Mouse (Mus musculus): Measurements from ENCODE around the gene Rpl3.
A peak's percentile ranks its signal among the peaks of the same experiment; 100 is the strongest.

The Rpl3 gene

GRCm38 (mm10) chr15:80091121-80091955 lies at the start of gene Rpl3, which contains the start of gene Syngr1:
TSS of gene Rpl3 (minus strand) at chr15:80091868.
TSS of gene Syngr1 (plus strand) at chr15:80091334.
- no peaks in the 10 kb centered on the region for H3K36me3 ChIP-seq (ENCODE audit: control insufficient read depth, insufficient read depth, low read length, poor library complexity, severe bottlenecking)
- peak; percentile 81 for DNase-seq (ENCODE audit: low read depth, low spot score)
- no peaks in the 10 kb centered on the region; the same call in 1 of the 2 replicates for H3K27me3 ChIP-seq (ENCODE audit: control insufficient read depth, insufficient read depth, low read length, poor library complexity, severe bottlenecking)

GRCm38 (mm10) chr15:80140878-80141277 lies 49.2 kb upstream of the Rpl3 start:
- DNase-seq (ENCODE audit: low read depth, low spot score): no peak
- Histone ChIP-seq H3K27me3 (ENCODE audit: control insufficient read depth, insufficient read depth, low read length, poor library complexity, severe bottlenecking) (no peaks in the 10 kb centered on the region), H3K36me3 (ENCODE audit: control insufficient read depth, insufficient read depth, low read length, poor library complexity, severe bottlenecking) (no peaks in the 10 kb centered on the region)

GRCm38 (mm10) chr15:80140302-80140701 lies 48.6 kb upstream of the Rpl3 start:
- no peaks in the 10 kb centered on the region for H3K27me3 ChIP-seq (ENCODE audit: control insufficient read depth, insufficient read depth, low read length, poor library complexity, severe bottlenecking)
- no peak for DNase-seq (ENCODE audit: low read depth, low spot score)
- no peaks in the 10 kb centered on the region for H3K36me3 ChIP-seq (ENCODE audit: control insufficient read depth, insufficient read depth, low read length, poor library complexity, severe bottlenecking)

GRCm38 (mm10) chr15:80137945-80138791 lies 46.5 kb upstream of the Rpl3 start:
- DNase-seq (ENCODE audit: low read depth, low spot score): no peak

GRCm38 (mm10) chr15:80136645-80137044 lies 45.0 kb upstream of the Rpl3 start:
- Histone ChIP-seq H3K36me3 (ENCODE audit: control insufficient read depth, insufficient read depth, low read length, poor library complexity, severe bottlenecking) (no peaks in the 10 kb centered on the region), H3K27me3 (ENCODE audit: control insufficient read depth, insufficient read depth, low read length, poor library complexity, severe bottlenecking) (no peaks in the 10 kb centered on the region)
- DNase-seq (ENCODE audit: low read depth, low spot score): no peak

More at GRCm38 (mm10) chr15:80137945-80138791, 46.5 kb upstream of the Rpl3 start:
- no peaks in the 10 kb centered on the region for H3K27me3 ChIP-seq (ENCODE audit: control insufficient read depth, insufficient read depth, low read length, poor library complexity, severe bottlenecking)
- no peaks in the 10 kb centered on the region for H3K36me3 ChIP-seq (ENCODE audit: control insufficient read depth, insufficient read depth, low read length, poor library complexity, severe bottlenecking)

- Histone ChIP-seq H3K36me3 (ENCODE audit: control insufficient read depth, insufficient read depth, low read length, poor library complexity, severe bottlenecking) (no peaks in the 10 kb centered on the region), H3K27me3 (ENCODE audit: control insufficient read depth, insufficient read depth, low read length, poor library complexity, severe bottlenecking) (no peaks in the 10 kb centered on the region)
- no peak for DNase-seq (ENCODE audit: low read depth, low spot score)
These were observed 43.8 kb upstream of the Rpl3 start for GRCm38 (mm10) chr15:80135499-80135898.

- DNase-seq (ENCODE audit: low read depth, low spot score): no peak
- Histone ChIP-seq H3K36me3 (ENCODE audit: control insufficient read depth, insufficient read depth, low read length, poor library complexity, severe bottlenecking) (no peaks in the 10 kb centered on the region), H3K27me3 (ENCODE audit: control insufficient read depth, insufficient read depth, low read length, poor library complexity, severe bottlenecking) (no peaks in the 10 kb centered on the region)
These were observed 42.8 kb upstream of the Rpl3 start for GRCm38 (mm10) chr15:80134450-80134847.

GRCm38 (mm10) chr15:80133682-80134449 lies 42.2 kb upstream of the Rpl3 start:
- DNase-seq (ENCODE audit: low read depth, low spot score): peak; percentile 25
- Histone ChIP-seq H3K36me3 (ENCODE audit: control insufficient read depth, insufficient read depth, low read length, poor library complexity, severe bottlenecking) (no peaks in the 10 kb centered on the region), H3K27me3 (ENCODE audit: control insufficient read depth, insufficient read depth, low read length, poor library complexity, severe bottlenecking) (no peaks in the 10 kb centered on the region)

- DNase-seq (ENCODE audit: low read depth, low spot score): peak; percentile 95
- H3K36me3 ChIP-seq (ENCODE audit: control insufficient read depth, insufficient read depth, low read length, poor library complexity, severe bottlenecking): no peaks in the 10 kb centered on the region
- H3K27me3 ChIP-seq (ENCODE audit: control insufficient read depth, insufficient read depth, low read length, poor library complexity, severe bottlenecking): no peaks in the 10 kb centered on the region
These were observed 41.4 kb upstream of the Rpl3 start, which contains the start of gene Tab1 for GRCm38 (mm10) chr15:80132993-80133586. TSS of gene Tab1 (plus strand) at chr15:80133127.

- DNase-seq (ENCODE audit: low read depth, low spot score): no peak
- no peaks in the 10 kb centered on the region for H3K36me3 ChIP-seq (ENCODE audit: control insufficient read depth, insufficient read depth, low read length, poor library complexity, severe bottlenecking)
These were observed 40.8 kb upstream of the Rpl3 start for GRCm38 (mm10) chr15:80132452-80132851.

GRCm38 (mm10) chr15:80131421-80131820 lies 39.8 kb upstream of the Rpl3 start:
- H3K36me3 ChIP-seq (ENCODE audit: control insufficient read depth, insufficient read depth, low read length, poor library complexity, severe bottlenecking): no peaks in the 10 kb centered on the region
- no peak for DNase-seq (ENCODE audit: low read depth, low spot score)
- H3K27me3 ChIP-seq (ENCODE audit: control insufficient read depth, insufficient read depth, low read length, poor library complexity, severe bottlenecking): no peaks in the 10 kb centered on the region

More at GRCm38 (mm10) chr15:80132452-80132851, 40.8 kb upstream of the Rpl3 start:
- no peaks in the 10 kb centered on the region for H3K27me3 ChIP-seq (ENCODE audit: control insufficient read depth, insufficient read depth, low read length, poor library complexity, severe bottlenecking)

- Histone ChIP-seq H3K36me3 (ENCODE audit: control insufficient read depth, insufficient read depth, low read length, poor library complexity, severe bottlenecking) (no peaks in the 10 kb centered on the region), H3K27me3 (ENCODE audit: control insufficient read depth, insufficient read depth, low read length, poor library complexity, severe bottlenecking) (no peaks in the 10 kb centered on the region)
- DNase-seq (ENCODE audit: low read depth, low spot score): no peak
These were observed 39.0 kb upstream of the Rpl3 start for GRCm38 (mm10) chr15:80130689-80131088.

- DNase-seq (ENCODE audit: low read depth, low spot score): no peak
- H3K27me3 ChIP-seq (ENCODE audit: control insufficient read depth, insufficient read depth, low read length, poor library complexity, severe bottlenecking): no peaks in the 10 kb centered on the region
- H3K36me3 ChIP-seq (ENCODE audit: control insufficient read depth, insufficient read depth, low read length, poor library complexity, severe bottlenecking): no peaks in the 10 kb centered on the region
These were observed 38.3 kb upstream of the Rpl3 start for GRCm38 (mm10) chr15:80129982-80130381.

- peak; percentile 17 for DNase-seq (ENCODE audit: low read depth, low spot score)
- Histone ChIP-seq H3K27me3 (ENCODE audit: control insufficient read depth, insufficient read depth, low read length, poor library complexity, severe bottlenecking) (no peaks in the 10 kb centered on the region), H3K36me3 (ENCODE audit: control insufficient read depth, insufficient read depth, low read length, poor library complexity, severe bottlenecking) (no peaks in the 10 kb centered on the region)
These were observed 35.5 kb upstream of the Rpl3 start for GRCm38 (mm10) chr15:80127191-80127590.
